36 mouse cellular contexts compared by ENCODE assay signal in the genomic region with DNA sequence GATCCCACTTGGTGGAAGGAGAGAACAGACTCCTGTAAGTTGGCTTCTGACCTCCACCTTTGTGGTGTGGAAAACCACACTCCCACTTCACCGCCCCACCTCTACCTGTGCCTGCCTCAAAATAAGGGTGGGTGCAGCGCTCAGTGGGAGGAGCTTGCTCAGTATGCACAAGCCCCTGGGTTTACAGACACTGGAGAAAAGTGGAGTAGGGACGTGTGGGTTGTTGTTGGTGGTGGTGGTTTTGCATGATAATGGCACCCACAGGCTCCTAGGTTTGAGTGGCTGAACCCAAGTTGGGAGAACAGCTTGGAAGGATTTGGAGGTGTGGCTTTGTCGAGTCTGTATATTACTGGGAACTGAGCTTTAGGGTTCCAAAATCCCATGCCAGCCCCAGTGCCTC. TPM values are rescaled to one million over a fixed set of nuclear protein-coding genes. Genes with fewer than 3 reads are reported as not detected.
"Had no signal": no experiment of that assay in that cellular context is flagged by ENCODE, and none has a peak within 500 bp of the region (broad histone marks: within the 10 kb centered on the region; RNA-seq: fewer than 3 reads in every experiment).

No protein-coding gene starts in this region.

- H3K9ac ChIP-seq: heart, embryonic 13.5 days; heart, embryonic 15.5 days; hindbrain, embryonic 14.5 days; intestine, embryonic 15.5 days; limb, embryonic 13.5 days; limb, embryonic 15.5 days; liver, embryonic 12.5 days had no signal

- H3K27ac ChIP-seq: heart, adult 2 months; heart, embryonic 13.5 days; heart, embryonic 15.5 days; hindbrain, embryonic 14.5 days; intestine, embryonic 15.5 days; layer of hippocampus, adult 2 months; limb, embryonic 13.5 days; limb, embryonic 15.5 days; liver, embryonic 12.5 days had no signal

- H3K4me1 ChIP-seq: liver, embryonic 12.5 days had no signal

- DNase-seq: gastrocnemius, postnatal 14 days; gastrocnemius, postnatal 36 days; heart, adult 11 months; heart, adult 2 months; layer of hippocampus, adult 9-11 months; layer of hippocampus, postnatal 36 days had no signal

- H3K4me3 ChIP-seq: heart, adult 2 months; heart, embryonic 13.5 days; heart, embryonic 15.5 days; intestine, embryonic 15.5 days; layer of hippocampus, adult 2 months; limb, embryonic 13.5 days; limb, embryonic 15.5 days; liver, embryonic 12.5 days had no signal

- H3K36me3 ChIP-seq: heart, embryonic 13.5 days; heart, embryonic 15.5 days; intestine, embryonic 15.5 days; limb, embryonic 13.5 days; limb, embryonic 15.5 days; liver, embryonic 12.5 days had no signal

- H3K9me3 ChIP-seq: intestine, embryonic 15.5 days had no signal

RNA-seq across cellular contexts. Expression of gene Sgsm1, which starts 22.3 kb away (rescaled TPM):
- polyA plus RNA-seq: inflammation-experienced regulatory T-cells, adult 6 months had no signal

RNA-seq across cellular contexts. Expression of gene Aym1, which starts 24.2 kb away (rescaled TPM):
- total RNA-seq: gastrocnemius, adult 18-20 months; gastrocnemius, adult 8-10 months; gastrocnemius, postnatal 14 days; gastrocnemius, postnatal 36 days; heart, adult 2 months; heart, postnatal 14 days; heart, postnatal 36 days; hematopoietic stem cell, adult 5-6 weeks; layer of hippocampus, adult 2 months; layer of hippocampus, postnatal 14 days; layer of hippocampus, postnatal 36 days; left cerebral cortex, adult 18-20 months; left cerebral cortex, adult 8-10 months; left cerebral cortex, postnatal 10 days; left cerebral cortex, postnatal 25 days; left cerebral cortex, postnatal 4 days; liver, adult 2 months had no signal
- polyA plus RNA-seq: gonadal fat pad, adult 2 months; heart, adult 2 months; heart, embryonic 11.5 days; heart, embryonic 13.5 days; heart, embryonic 15.5 days; heart, postnatal 0 days; hindbrain, embryonic 11.5 days; hindbrain, embryonic 14.5 days; hindbrain, embryonic 16.5 days; inflammation-experienced regulatory T-cells, adult 6 months; intestine, embryonic 15.5 days; intestine, postnatal 0 days; kidney, embryonic 14.5 days; kidney, embryonic 16.5 days; limb, embryonic 11.5 days; limb, embryonic 13.5 days; limb, embryonic 15.5 days; liver, adult 2 months; liver, embryonic 12.5 days had no signal
